Mouse (Mus musculus) heart, adult 2 months (tissue): Measurements from ENCODE around the gene Adgb. TPM values are rescaled to one million over a fixed set of nuclear protein-coding genes. Genes with fewer than 3 reads are reported as not detected.

Source experiments
- DNase-seq, 2 experiments: peaks; one replicate each; pipeline ENCODE4 v3.0.0; 2021
- H3K27ac ChIP-seq: fragments of 200-600 bp; 2 replicates; pipeline ENCODE4 v1.8.1; 2022
- H3K27me3 ChIP-seq: fragments of 200-500 bp; 2 replicates; pipeline ENCODE4 v1.6.1; 2012; ENCODE audit warnings: mild to moderate bottlenecking, low read length, inconsistent platforms, mixed read lengths; ENCODE audit not compliant: control insufficient read depth, insufficient read depth
- H3K36me3 ChIP-seq: fragments of 200-500 bp; 2 replicates; pipeline ENCODE4 v1.6.1; 2012; ENCODE audit warnings: low read length, inconsistent platforms; ENCODE audit not compliant: control insufficient read depth, insufficient read depth
- H3K4me1 ChIP-seq: fragments of 200-500 bp; 2 replicates; pipeline ENCODE4 v1.6.1; 2011; ENCODE audit warnings: low read length; ENCODE audit not compliant: control insufficient read depth, insufficient read depth
- H3K4me3 ChIP-seq: fragments of 200-600 bp; 2 replicates; pipeline ENCODE4 v1.8.1; 2022
- H3K79me2 ChIP-seq: fragments of 200-500 bp; replicated peaks from 2 replicates; pipeline ENCODE4 v1.6.1; 2012; ENCODE audit warnings: mild to moderate bottlenecking, inconsistent platforms, low read length, moderate library complexity, mixed read lengths; ENCODE audit not compliant: control insufficient read depth, insufficient read depth
- H3K9ac ChIP-seq: fragments of 200-500 bp; 2 replicates; pipeline ENCODE4 v1.6.1; 2012; ENCODE audit warnings: low read depth, mild to moderate bottlenecking, control low read depth, inconsistent platforms, low read length, mixed read lengths
- CTCF ChIP-seq: fragments of 200-600 bp; IDR thresholded peaks from 2 replicates; pipeline ENCODE4 v1.8.1; 2022; ENCODE audit warnings: antibody characterized with exemption, mild to moderate bottlenecking, moderate library complexity
- EP300 ChIP-seq: fragments of 200-500 bp; IDR thresholded peaks from 2 replicates; pipeline ENCODE4 v1.6.1; 2011; ENCODE audit warnings: low read depth, low read length, control low read depth; ENCODE audit not compliant: insufficient read depth
- POLR2A ChIP-seq: fragments of 200-500 bp; IDR thresholded peaks from 2 replicates; pipeline ENCODE4 v1.6.1; 2011; ENCODE audit warnings: mild to moderate bottlenecking, low read depth, low read length, control low read depth; ENCODE audit not compliant: insufficient read depth
- WGBS: fragments of 180-500 bp; shearing (Covaris S2); methylation state at CpG from one replicate; pipeline ENCODE4 v1.1.7; 2018; 5-methylcytosine and 5-hydroxymethylcytosine counted together
- intact Hi-C: fragments of 180-260 bp; cut with DNase I; formaldehyde crosslinking; loops from one replicate; pipeline ENCODE4 v1.15.1; 2025
- polyA plus RNA-seq: library from polyadenylated mRNA; depleted of rRNA; stranded (reverse); fragments of >200 nt; gene quantifications from 2 replicates; pipeline ENCODE4 v1.2.3, GENCODE M21; 2012
- total RNA-seq, 2 experiments: library from RNA; stranded (reverse); gene quantifications; 2 replicates each; pipeline ENCODE4 v1.2.3; 2021

Gene Adgb
- total and polyA plus RNA-seq, 3 experiments, result 0.07 to 0.27 TPM; not detected in 1

- peak in 1 of 2 experiments; percentile 11 for DNase-seq
- no peak overlapping the region for H3K27ac ChIP-seq
- WGBS, result 20% methylated on average over 2 of the region's 2 CpGs
Observed at GRCm38 (mm10) chr10:10325560-10325959, 146.6 kb downstream of the Adgb start.

GRCm38 (mm10) chr10:10322961-10323360 is 149.2 kb downstream of the Adgb start:
- Histone ChIP-seq H3K36me3 (no peaks in the 10 kb centered on the region), H3K27ac (no peak overlapping the region), H3K79me2 (no peaks in the 10 kb centered on the region), H3K27me3 (no peaks in the 10 kb centered on the region), H3K4me3 (no peak overlapping the region), H3K4me1 (peaks cover 1% of the 10 kb centered on the region; the same call in 1 of the 2 replicates), H3K9ac (no peak overlapping the region)
- DNase-seq, result no peak
- no peak for TF ChIP-seq CTCF
- TF ChIP-seq POLR2A, result no peak
- TF ChIP-seq EP300, result no peak
- WGBS, result 47% methylated on average over 11 of the region's 11 CpGs
- intact Hi-C loops, result loop anchor here (5.0 to 10.0 kb wide), 2 partner anchors 511 to 748 kb away; no protein-coding TSS in a partner anchor

More at GRCm38 (mm10) chr10:10325560-10325959, 146.6 kb downstream of the Adgb start:
- TF ChIP-seq EP300 (no peak), CTCF (no peak), POLR2A (no peak)
- Histone ChIP-seq H3K27me3 (no peaks in the 10 kb centered on the region), H3K79me2 (no peaks in the 10 kb centered on the region), H3K36me3 (no peaks in the 10 kb centered on the region), H3K9ac (no peak overlapping the region), H3K4me3 (no peak overlapping the region), H3K4me1 (peaks cover 1% of the 10 kb centered on the region; the same call in 1 of the 2 replicates)
- intact Hi-C loops, result loop anchor here (10.0 kb wide), 1 partner anchor 751 kb away; no protein-coding TSS in a partner anchor

- Histone ChIP-seq H3K4me3 (peak overlapping the region; percentile 41; the same call in 1 of the 2 replicates), H3K27ac (peak overlapping the region; percentile 61), H3K36me3 (no peaks in the 10 kb centered on the region), H3K79me2 (no peaks in the 10 kb centered on the region), H3K4me1 (peaks cover 1% of the 10 kb centered on the region; the same call in 1 of the 2 replicates), H3K9ac (0 out of 2 replicates have a peak overlapping the region, but pooled peaks have one; percentile 49), H3K27me3 (no peaks in the 10 kb centered on the region)
- intact Hi-C loops, result loop anchor here (5.0 to 10.0 kb wide), 2 partner anchors 509 to 746 kb away; no protein-coding TSS in a partner anchor
- 8% methylated on average over 20 of the region's 20 CpGs for WGBS
- TF ChIP-seq CTCF (peak; percentile 97), POLR2A (no peak), EP300 (peak; percentile 91)
- DNase-seq, result peak; percentile 56 to 72
Observed at GRCm38 (mm10) chr10:10321119-10321781, 150.9 kb downstream of the Adgb start.

- intact Hi-C loops, result loop anchor here (5.0 to 10.0 kb wide), 2 partner anchors 508 to 746 kb away; no protein-coding TSS in a partner anchor
- Histone ChIP-seq H3K4me1 (peaks cover 1% of the 10 kb centered on the region; the same call in 1 of the 2 replicates), H3K79me2 (no peaks in the 10 kb centered on the region), H3K36me3 (no peaks in the 10 kb centered on the region), H3K27me3 (no peaks in the 10 kb centered on the region), H3K4me3 (peak overlapping the region; percentile 41; the same call in 1 of the 2 replicates), H3K27ac (peak overlapping the region; percentile 61; the same call in 1 of the 2 replicates), H3K9ac (no peak overlapping the region)
- TF ChIP-seq EP300, result no peak
- TF ChIP-seq POLR2A, result no peak
- no peak for TF ChIP-seq CTCF
- DNase-seq, result no peak
- 61% methylated on average over 10 of the region's 10 CpGs for WGBS
Observed at GRCm38 (mm10) chr10:10320364-10321083, 151.6 kb downstream of the Adgb start.

DNA sequence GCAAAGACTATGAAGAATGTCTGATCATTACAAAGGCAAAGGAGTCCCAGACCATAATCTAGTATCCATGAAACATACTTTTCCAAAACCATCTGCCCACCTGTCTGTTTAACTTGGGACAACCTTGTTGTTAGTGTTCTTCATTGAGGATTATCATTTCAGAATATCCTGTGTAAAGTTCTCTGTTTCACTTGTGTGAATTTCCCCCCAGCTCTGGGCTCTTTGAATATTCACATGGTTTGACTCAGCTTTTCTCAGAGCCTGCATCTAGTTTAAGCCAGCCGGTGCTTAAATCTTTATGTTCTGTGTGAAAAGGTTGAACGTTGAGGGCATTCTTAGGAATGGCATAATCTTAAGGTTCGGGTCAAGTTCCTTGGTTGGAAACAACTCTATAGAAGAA is 154.0 kb downstream of the Adgb start:
- no peaks in the 10 kb centered on the region for H3K79me2 ChIP-seq
- intact Hi-C loops, result no loop called here
- no peak overlapping the region for H3K27ac ChIP-seq
- WGBS, result 86% methylated on average over 3 of the region's 3 CpGs
- no peaks in the 10 kb centered on the region for H3K27me3 ChIP-seq
- no peaks in the 10 kb centered on the region for H3K36me3 ChIP-seq
- TF ChIP-seq EP300 (no peak), CTCF (no peak), POLR2A (no peak)
- H3K4me3 ChIP-seq, result no peak overlapping the region
- peaks cover 1% of the 10 kb centered on the region; the same call in 1 of the 2 replicates for H3K4me1 ChIP-seq
- H3K9ac ChIP-seq, result no peak overlapping the region
- no peak for DNase-seq
